Mouse (Mus musculus) brain, adult 2 months (tissue): ENCODE measurements around the gene Spag4.

ENCODE experiments used
- DNase-seq: peaks from one replicate; pipeline ENCODE4 v3.0.0; 2011; ENCODE audit warnings: low read depth, low spot score

Gene Spag4

GRCm38 (mm10) chr2:156065099-156066041, at the start of gene Spag4:
Spag4 (plus strand) TSS chr2:156065175.
- peak; percentile 61 for DNase-seq

GRCm38 (mm10) chr2:156018106-156018505, 46.9 kb upstream of the Spag4 start:
- no peak for DNase-seq

- DNase-seq: no peak
These were observed 43.8 kb upstream of the Spag4 start for GRCm38 (mm10) chr2:156021219-156021618.

DNA sequence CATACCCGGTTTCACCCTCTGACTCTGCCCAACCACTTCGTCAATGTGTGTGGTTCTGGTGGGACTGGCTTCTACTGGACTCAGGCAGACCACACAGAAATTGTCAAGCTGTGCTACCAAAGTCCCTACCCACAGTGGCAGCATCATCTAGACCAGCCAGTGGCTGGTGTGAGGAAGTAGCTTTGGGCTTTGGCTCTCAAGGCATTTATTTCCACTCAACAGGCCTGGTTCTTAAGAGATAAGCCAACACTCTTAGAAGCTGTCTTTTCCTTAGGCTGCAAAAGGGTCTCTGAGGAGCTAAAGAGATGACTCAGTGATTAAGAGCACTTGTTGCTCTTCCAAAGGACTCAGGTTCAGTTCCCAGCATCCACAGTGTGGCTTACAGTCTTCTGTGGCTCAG, 43.2 kb upstream of the Spag4 start:
- DNase-seq: no peak

- DNase-seq: no peak
These were observed 39.5 kb upstream of the Spag4 start for GRCm38 (mm10) chr2:156025482-156025881.

DNA sequence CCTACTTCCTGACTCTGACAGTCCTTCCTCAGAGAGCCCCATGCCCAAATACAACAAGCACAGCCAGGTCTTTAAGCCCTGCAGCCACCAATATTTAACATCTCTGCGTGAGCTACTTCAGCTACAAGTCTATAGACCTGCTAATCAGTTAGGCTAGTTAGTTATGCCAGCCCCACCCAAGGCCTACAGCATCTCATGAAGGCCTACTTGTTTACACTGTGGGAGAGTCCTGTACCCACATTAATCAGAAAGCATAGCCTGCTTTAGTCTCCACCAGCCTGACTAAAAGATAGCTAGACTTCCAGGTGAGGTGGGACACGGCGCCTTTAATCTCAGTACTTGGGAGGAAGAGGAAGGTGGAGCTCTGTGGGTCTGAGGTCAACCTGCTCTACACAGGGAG, 25.6 kb upstream of the Spag4 start:
- no peak for DNase-seq

- DNase-seq: no peak
These were observed 22.1 kb upstream of the Spag4 start for GRCm38 (mm10) chr2:156042903-156043302.

- no peak for DNase-seq
These were observed 17.0 kb upstream of the Spag4 start for GRCm38 (mm10) chr2:156047929-156048328.

DNA sequence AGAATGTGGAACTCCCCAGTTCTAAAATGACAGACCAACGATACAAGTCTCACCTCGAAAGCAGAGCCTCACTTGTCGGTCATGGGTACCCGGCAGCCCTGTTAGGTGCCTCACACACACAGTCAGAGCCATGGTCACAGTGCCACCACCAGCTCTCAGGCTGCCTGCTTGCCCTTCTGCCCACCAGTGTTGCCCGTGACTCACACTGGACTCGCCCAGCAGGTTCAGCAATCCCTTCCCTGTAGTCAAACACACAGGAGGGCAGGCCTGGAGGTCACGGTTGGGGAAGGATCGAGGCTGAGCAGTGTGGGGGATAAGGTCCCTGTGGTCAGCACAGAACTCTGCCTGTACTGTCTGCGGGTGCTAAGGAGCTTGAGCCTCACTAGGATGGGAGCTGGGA, 12.2 kb upstream of the Spag4 start, which contains the start of gene Fer1l4:
TSS of gene Fer1l4 (minus strand) at position 132 of the 400 bp plus-strand sequence.
- DNase-seq: no peak

GRCm38 (mm10) chr2:156066126-156066525, 1.2 kb downstream of the Spag4 start:
- DNase-seq: no peak

- DNase-seq: peak; percentile 65
These were observed 2.9 kb downstream of the Spag4 start for GRCm38 (mm10) chr2:156067916-156068315.

DNA sequence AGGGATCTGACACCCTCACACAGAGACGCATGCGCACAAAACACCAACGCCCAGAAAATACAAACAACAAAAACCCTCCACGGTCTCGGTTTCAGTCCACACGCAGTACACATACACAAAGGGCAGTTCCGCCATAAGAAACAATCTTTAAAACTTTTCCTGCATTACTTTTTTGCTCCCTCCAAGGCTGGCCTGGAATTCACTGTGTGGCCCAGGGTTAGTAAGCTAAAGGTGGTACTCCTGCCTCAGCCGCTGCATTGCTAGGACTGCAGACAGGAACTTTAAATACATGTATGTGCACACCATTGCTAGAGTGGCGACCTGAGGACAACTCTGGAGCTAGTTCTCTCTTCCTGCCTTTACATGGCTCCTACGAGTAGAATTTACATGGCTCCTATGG, 6.3 kb downstream of the Spag4 start:
- no peak for DNase-seq

- no peak for DNase-seq
These were observed 8.8 kb downstream of the Spag4 start for GRCm38 (mm10) chr2:156073725-156074124.

DNA sequence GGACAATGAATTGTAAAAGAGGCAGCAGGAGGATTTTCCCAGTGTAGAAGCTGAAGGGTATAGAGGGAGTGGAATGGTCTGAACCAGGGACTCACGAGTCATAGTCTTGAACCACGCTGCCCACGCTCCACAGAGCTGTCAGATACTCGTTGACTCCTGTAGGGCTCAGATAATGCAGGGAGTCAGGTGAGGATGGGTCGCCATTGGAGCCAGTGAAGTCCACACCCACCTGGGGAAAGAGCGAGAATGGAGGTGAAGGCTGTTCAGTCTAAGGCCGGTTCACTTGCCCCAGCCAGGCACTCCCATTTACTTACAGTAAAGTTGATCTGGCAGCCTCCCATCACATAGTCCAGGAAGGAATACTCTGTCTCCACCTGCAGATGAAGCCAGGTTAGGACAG, 12.5 kb downstream of the Spag4 start:
- no peak for DNase-seq

GRCm38 (mm10) chr2:156078421-156079182, 13.6 kb downstream of the Spag4 start:
- no peak for DNase-seq

DNA sequence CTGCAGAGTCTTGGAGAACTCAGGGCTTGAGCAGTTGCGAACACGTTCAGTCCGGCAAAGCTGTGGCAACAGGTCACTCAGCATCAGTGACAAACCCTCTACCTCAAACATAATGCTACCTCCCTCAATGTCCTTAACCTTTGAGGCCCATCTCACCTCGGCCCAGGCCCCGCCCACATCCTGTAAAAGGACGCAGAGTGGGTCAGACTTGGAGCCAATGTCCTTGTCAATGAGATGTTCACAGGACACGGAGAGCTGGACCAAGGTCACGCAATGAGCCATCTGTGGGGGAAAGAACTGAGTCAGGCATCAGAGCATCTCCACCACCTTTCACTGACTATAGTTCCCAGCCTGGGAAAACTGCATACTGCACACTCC, 14.2 kb downstream of the Spag4 start:
- no peak for DNase-seq

DNA sequence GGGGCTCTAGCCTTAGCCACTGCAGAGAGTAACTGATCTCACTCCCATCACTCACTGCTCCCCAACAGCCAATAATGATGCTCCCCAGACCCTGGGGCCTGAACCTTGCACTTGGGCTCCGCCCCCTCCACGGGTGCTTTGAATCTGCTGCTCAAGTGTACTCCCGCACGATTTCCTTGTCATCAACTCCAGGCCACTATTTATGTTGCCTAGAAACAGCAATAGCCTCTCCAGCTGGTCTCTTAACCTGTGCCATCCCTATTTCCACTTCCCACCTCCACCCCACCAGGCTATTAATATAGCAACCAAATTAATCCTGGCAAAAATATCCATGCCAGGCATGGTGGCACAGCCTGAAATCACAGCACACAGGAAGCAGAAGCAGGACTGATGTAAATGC, 14.7 kb downstream of the Spag4 start:
- peak; percentile 77 for DNase-seq

DNA sequence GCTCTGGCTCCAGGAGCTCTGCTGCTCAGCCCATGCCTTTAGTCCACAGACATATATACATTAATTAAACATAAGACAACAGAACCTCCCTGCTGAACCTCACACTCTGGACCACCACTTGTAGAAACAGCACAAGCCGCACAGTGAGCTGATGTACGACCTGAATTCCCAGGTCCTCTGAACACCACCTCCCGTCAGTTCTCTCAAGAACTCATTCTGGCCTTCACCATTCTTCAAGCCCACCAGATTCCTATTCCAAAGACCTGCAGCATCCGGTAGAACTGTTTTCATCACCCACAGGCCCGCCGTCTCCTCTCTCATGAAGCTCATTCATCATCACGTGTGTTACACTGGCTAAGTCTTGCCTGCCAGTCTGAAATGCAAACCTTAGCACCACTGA, 15.4 kb downstream of the Spag4 start:
- no peak for DNase-seq

DNA sequence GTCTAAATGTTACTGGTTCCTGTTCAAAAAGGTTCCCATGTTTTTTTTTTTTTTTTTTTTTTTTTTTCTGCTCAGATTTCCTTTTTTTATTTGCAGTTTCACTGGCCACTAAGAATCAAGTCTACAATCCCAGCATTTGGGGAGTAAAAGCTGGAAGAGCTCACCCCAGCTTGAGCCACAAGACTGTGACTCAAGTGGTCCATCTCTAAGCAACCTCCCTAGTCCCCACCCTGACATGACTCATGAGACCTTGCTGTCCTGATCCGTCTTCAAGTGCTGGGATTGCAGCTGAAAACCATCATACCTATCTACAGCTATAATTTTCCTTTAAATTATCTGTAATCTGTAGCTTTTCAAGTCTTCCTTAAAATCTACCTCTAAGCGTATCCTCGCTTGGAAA, 19.6 kb downstream of the Spag4 start:
- no peak for DNase-seq

DNA sequence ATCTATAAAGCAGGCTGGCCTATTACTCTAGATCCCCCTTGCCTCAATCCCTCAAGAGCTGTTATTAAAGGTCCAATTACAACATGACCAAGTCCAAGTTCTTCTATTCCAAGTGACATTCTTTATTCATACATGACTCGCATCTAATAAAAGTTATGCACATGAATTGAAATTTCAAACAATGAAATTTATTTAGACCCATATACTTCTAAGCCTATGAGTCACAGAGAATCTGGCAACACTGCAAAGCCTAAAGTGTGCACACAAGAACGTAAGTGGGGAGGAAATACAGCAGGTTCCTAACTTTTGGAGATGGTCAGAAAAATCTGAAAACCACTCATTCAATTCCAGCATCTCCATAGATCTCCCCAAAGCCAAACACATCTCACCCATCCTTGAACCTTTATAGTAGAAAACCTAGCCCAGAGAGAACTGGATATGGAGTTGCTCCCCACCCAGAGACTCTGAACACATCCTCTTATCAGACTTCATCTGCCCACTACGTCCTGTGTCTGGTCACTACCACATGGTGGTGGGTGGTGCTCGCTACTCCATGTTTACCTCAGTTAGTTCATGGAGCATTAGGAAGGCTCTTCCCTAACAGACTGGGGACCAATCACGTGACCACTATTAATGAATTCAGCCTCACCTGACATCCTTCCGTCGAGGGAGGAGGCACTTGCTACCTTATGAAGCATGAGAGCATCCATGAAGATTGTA, 22.6 kb downstream of the Spag4 start:
- no peak for DNase-seq

DNA sequence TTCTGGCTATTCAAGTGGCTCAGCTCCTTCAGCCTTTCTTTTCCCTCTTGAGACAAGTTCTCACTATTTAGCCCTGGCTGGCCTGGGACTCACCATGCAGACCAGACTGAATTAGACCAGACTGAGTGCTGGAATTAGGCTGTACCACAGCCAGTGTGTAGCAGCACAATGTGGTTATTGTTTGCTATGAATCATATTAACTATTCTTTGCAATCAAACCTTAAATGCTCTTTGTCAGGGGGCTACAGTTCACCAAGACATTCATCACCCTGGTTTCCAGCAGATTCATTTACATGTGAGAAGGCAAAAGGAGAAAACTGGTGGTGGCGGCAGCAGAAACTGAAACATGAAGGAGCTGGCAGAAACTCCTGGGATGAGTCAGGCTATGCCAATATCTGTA, 24.8 kb downstream of the Spag4 start:
- peak; percentile 59 for DNase-seq

DNA sequence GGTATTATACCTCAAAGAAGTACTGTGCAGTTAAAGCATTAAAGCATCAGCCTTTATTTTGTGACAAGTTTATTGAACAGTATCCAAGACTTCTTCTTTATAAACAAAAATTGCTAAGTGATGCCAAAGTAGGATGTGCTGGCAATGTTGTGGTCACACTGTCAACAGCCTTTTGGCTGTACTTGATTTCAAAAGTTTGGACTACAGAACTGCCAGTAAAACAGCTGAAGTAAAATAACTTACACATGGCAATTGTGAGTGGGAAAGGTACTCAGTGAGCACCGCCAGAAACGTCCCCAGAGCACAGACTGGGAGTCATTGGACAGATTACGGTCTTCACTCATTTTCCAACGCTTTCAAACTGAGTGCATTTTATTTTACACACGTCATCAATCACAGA, 27.0 kb downstream of the Spag4 start:
- no peak for DNase-seq
